Mouse (Mus musculus): ENCODE data around the gene Cdc42ep4. TPM values are rescaled to one million over a fixed set of nuclear protein-coding genes. Genes with fewer than 3 reads are reported as not detected.

The Cdc42ep4 gene
- polyA plus RNA-seq, 1 experiment from 2014 or later = 26.1 TPM

DNA sequence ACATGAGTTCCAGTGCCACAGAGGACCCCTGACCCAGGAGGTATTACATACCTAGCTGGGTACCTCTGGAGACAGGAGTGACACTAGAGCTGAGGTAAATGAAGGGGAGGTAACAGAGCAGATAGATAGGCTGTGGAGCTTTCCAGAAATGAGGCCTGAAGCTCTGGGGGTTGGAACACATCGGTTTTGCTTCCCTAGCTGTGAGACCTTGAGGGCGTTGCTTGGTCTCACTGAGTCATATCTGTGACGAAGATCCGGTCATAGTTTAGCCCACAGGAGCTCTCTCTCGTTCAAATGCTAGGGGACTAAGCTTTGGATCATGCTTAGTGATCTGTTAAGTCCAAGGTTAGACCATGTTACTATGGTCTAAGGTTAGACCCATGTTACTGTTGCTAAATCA, 7.2 kb upstream of the Cdc42ep4 start:
- Histone ChIP-seq H3K4me3 (no peak overlapping the region), H3K4me2 (no peak overlapping the region), H3K9ac (no peak overlapping the region), H3K9me3 (no peaks in the 10 kb centered on the region), H3K4me1 (0 out of 2 replicates have a peak, but pooled peaks cover 11% of the 10 kb centered on the region), H3K27ac (replicated peaks) (no peak overlapping the region), H3K27me3 (replicated peaks) (no peaks in the 10 kb centered on the region), H3K36me3 (no peaks in the 10 kb centered on the region)
- 89% methylated on average over 5 of the region's 5 CpGs for WGBS
- no peak for ATAC-seq (ENCODE audit: extremely low read depth, insufficient number of reproducible peaks, low FRiP score, low TSS enrichment)

GRCm38 (mm10) chr11:113756578-113756977, 4.9 kb upstream of the Cdc42ep4 start:
- 84% methylated on average over 12 of the region's 12 CpGs for WGBS
- Histone ChIP-seq H3K36me3 (no peaks in the 10 kb centered on the region), H3K4me3 (no peak overlapping the region), H3K27me3 (replicated peaks) (no peaks in the 10 kb centered on the region), H3K27ac (replicated peaks) (no peak overlapping the region), H3K4me1 (peaks cover 11% of the 10 kb centered on the region), H3K9me3 (no peaks in the 10 kb centered on the region), H3K9ac (no peak overlapping the region), H3K4me2 (no peak overlapping the region)
- no peak for ATAC-seq (ENCODE audit: extremely low read depth, insufficient number of reproducible peaks, low FRiP score, low TSS enrichment)

GRCm38 (mm10) chr11:113755878-113756277, 4.2 kb upstream of the Cdc42ep4 start:
- no peak for ATAC-seq (ENCODE audit: extremely low read depth, insufficient number of reproducible peaks, low FRiP score, low TSS enrichment)
- no peak overlapping the region for H3K4me3 ChIP-seq
- WGBS = 82% methylated on average over 14 of the region's 14 CpGs

GRCm38 (mm10) chr11:113754845-113755244, 3.2 kb upstream of the Cdc42ep4 start:
- Histone ChIP-seq H3K27me3 (replicated peaks) (no peaks in the 10 kb centered on the region), H3K36me3 (no peaks in the 10 kb centered on the region), H3K9ac (no peak overlapping the region), H3K4me2 (no peak overlapping the region), H3K4me3 (no peak overlapping the region), H3K9me3 (no peaks in the 10 kb centered on the region), H3K27ac (replicated peaks) (no peak overlapping the region), H3K4me1 (peaks cover 13% of the 10 kb centered on the region)
- WGBS = 48% methylated on average over 9 of the region's 9 CpGs
- ATAC-seq (ENCODE audit: extremely low read depth, insufficient number of reproducible peaks, low FRiP score, low TSS enrichment) = no peak

More at GRCm38 (mm10) chr11:113755878-113756277, 4.2 kb upstream of the Cdc42ep4 start:
- no peak overlapping the region for H3K9ac ChIP-seq
- H3K27ac ChIP-seq (replicated peaks) = no peak overlapping the region
- H3K4me1 ChIP-seq = peaks cover 11% of the 10 kb centered on the region
- no peaks in the 10 kb centered on the region for H3K9me3 ChIP-seq
- no peak overlapping the region for H3K4me2 ChIP-seq
- no peaks in the 10 kb centered on the region for H3K36me3 ChIP-seq
- no peaks in the 10 kb centered on the region for H3K27me3 ChIP-seq (replicated peaks)

- Histone ChIP-seq H3K9ac (peak overlapping the region; percentile 91; the same call in 1 of the 2 replicates), H3K4me1 (peaks cover 33% of the 10 kb centered on the region)
- WGBS = 95% methylated on average over 10 of the region's 10 CpGs
These were observed 1.2 kb upstream of the Cdc42ep4 start for GRCm38 (mm10) chr11:113752685-113753430.

DNA sequence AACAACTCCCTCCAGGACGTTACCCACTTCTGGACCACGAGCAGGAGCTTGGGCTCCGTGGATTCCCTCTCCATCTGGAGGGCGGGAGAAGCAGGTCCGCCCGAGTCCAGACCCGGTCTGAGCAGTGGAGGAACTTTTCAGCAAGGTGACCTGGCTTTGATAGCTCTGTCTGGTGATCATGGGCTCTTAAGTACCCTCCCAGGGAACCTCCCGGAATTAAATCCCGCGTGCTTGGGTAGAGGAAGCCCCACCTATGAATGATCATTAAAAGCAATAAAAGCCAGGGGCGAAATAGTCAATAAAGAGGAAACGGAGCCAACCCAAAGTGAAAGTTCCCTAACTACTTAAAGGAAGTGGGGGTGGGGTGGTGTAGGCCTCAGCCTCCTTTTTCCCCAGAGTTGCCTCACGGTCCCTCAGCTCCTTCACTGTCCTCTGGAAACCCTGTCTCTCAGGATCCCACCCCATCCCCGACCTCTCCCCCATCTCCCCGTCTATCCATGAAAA, 529 bp upstream of the Cdc42ep4 start:
- Histone ChIP-seq H3K4me3 (peak overlapping the region; percentile 79), H3K36me3 (no peaks in the 10 kb centered on the region), H3K27me3 (replicated peaks) (no peaks in the 10 kb centered on the region), H3K9me3 (no peaks in the 10 kb centered on the region), H3K4me2 (peak overlapping the region; percentile 80), H3K9ac (peak overlapping the region; percentile 91), H3K27ac (replicated peaks) (peak overlapping the region; percentile 89), H3K4me1 (peaks cover 40% of the 10 kb centered on the region)
- 19% methylated on average over 15 of the region's 15 CpGs for WGBS
- ATAC-seq (ENCODE audit: extremely low read depth, insufficient number of reproducible peaks, low FRiP score, low TSS enrichment) = no peak

More at GRCm38 (mm10) chr11:113752685-113753430, 1.2 kb upstream of the Cdc42ep4 start:
- Histone ChIP-seq H3K4me2 (peak overlapping the region; percentile 80), H3K4me3 (no peak overlapping the region), H3K27me3 (replicated peaks) (no peaks in the 10 kb centered on the region), H3K9me3 (no peaks in the 10 kb centered on the region), H3K36me3 (no peaks in the 10 kb centered on the region), H3K27ac (replicated peaks) (peak overlapping the region; percentile 89; the same call in 1 of the 2 replicates)
- no peak for ATAC-seq (ENCODE audit: extremely low read depth, insufficient number of reproducible peaks, low FRiP score, low TSS enrichment)

GRCm38 (mm10) chr11:113750571-113751483, 854 bp downstream of the Cdc42ep4 start:
- H3K4me1 ChIP-seq = peaks cover 45% of the 10 kb centered on the region
- no peaks in the 10 kb centered on the region for H3K27me3 ChIP-seq (replicated peaks)
- H3K4me2 ChIP-seq = peak overlapping the region; percentile 80
- H3K27ac ChIP-seq (replicated peaks) = peak overlapping the region; percentile 89
- H3K9ac ChIP-seq = peak overlapping the region; percentile 91
- peak overlapping the region; percentile 79 for H3K4me3 ChIP-seq
- H3K9me3 ChIP-seq = no peaks in the 10 kb centered on the region
- ATAC-seq (ENCODE audit: extremely low read depth, insufficient number of reproducible peaks, low FRiP score, low TSS enrichment) = peak; percentile 17
- peaks cover 4% of the 10 kb centered on the region; the same call in 1 of the 2 replicates for H3K36me3 ChIP-seq
- under 1% methylated on average over 67 of the region's 67 CpGs for WGBS

GRCm38 (mm10) chr11:113749749-113750351, 1.8 kb downstream of the Cdc42ep4 start:
- H3K27me3 ChIP-seq (replicated peaks) = no peaks in the 10 kb centered on the region
- peak overlapping the region; percentile 80 for H3K4me2 ChIP-seq
- H3K9me3 ChIP-seq = no peaks in the 10 kb centered on the region
- peak overlapping the region; percentile 79 for H3K4me3 ChIP-seq
- H3K27ac ChIP-seq (replicated peaks) = peak overlapping the region; percentile 89
- no peak for ATAC-seq (ENCODE audit: extremely low read depth, insufficient number of reproducible peaks, low FRiP score, low TSS enrichment)
- peaks cover 5% of the 10 kb centered on the region; the same call in 1 of the 2 replicates for H3K36me3 ChIP-seq
- peaks cover 52% of the 10 kb centered on the region for H3K4me1 ChIP-seq
- WGBS = 11% methylated on average over 9 of the region's 9 CpGs
- peak overlapping the region; percentile 91 for H3K9ac ChIP-seq

DNA sequence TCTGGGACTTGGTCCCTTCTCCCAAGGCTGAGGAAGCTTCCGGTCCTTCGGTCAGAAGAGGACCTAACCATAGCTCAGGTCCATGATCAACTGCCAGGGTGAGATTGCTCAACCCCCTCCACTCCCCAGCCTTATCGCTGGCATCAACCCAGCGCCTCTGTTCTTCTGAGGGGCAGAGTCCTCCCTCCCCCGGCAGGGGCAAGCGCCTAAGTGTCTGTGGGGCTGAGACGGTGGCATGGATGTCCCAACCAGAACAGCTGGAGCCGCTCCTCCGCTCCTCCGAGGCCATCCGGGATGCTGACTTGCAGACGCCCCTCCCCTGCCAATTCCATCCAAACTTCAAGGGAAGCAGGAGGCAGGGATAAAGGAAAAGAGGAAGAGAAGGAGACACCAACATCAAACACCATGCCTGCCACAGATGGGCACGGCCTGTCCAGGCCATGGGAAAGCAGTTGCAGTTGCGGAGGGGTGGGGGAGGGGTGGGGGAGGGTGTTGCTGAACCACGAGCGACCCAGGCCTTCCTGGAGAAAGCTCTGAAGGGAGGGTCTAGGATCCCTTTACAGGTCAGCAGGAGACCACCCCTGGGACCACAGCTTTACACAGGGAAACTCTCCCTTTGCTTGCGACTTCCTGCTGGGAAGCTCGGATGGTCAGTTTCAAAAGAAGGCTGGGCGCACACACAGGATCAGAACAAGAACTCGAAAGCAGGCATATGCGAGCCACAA, 2.7 kb downstream of the Cdc42ep4 start:
- H3K36me3 ChIP-seq = peaks cover 8% of the 10 kb centered on the region; the same call in 1 of the 2 replicates
- 12% methylated on average over 21 of the region's 21 CpGs for WGBS
- peak overlapping the region; percentile 89 for H3K27ac ChIP-seq (replicated peaks)
- H3K9ac ChIP-seq = peak overlapping the region; percentile 91
- no peaks in the 10 kb centered on the region for H3K27me3 ChIP-seq (replicated peaks)
- ATAC-seq (ENCODE audit: extremely low read depth, insufficient number of reproducible peaks, low FRiP score, low TSS enrichment) = no peak
- peak overlapping the region; percentile 80 for H3K4me2 ChIP-seq
- peak overlapping the region; percentile 79 for H3K4me3 ChIP-seq
- H3K9me3 ChIP-seq = no peaks in the 10 kb centered on the region
- H3K4me1 ChIP-seq = peaks cover 52% of the 10 kb centered on the region

- H3K4me3 ChIP-seq = peak overlapping the region; percentile 79
- peak overlapping the region; percentile 91 for H3K9ac ChIP-seq
- H3K4me2 ChIP-seq = peak overlapping the region; percentile 80
- H3K9me3 ChIP-seq = no peaks in the 10 kb centered on the region
- H3K27me3 ChIP-seq (replicated peaks) = no peaks in the 10 kb centered on the region
- WGBS = 73% methylated on average over 11 of the region's 11 CpGs
- peak overlapping the region; percentile 89 for H3K27ac ChIP-seq (replicated peaks)
- no peak for ATAC-seq (ENCODE audit: extremely low read depth, insufficient number of reproducible peaks, low FRiP score, low TSS enrichment)
- H3K4me1 ChIP-seq = peaks cover 52% of the 10 kb centered on the region
- peaks cover 17% of the 10 kb centered on the region for H3K36me3 ChIP-seq
These were observed 3.8 kb downstream of the Cdc42ep4 start for GRCm38 (mm10) chr11:113747725-113748380.
